Mouse (Mus musculus): ENCODE results near the gene Ercc6l. TPM values are rescaled to one million over a fixed set of nuclear protein-coding genes. Genes with fewer than 3 reads are reported as not detected.
A peak's percentile ranks its signal among the peaks of the same experiment; 100 is the strongest.
"Not testable (repeated sequence)": the region's sequence is repeated elsewhere in the genome, so short reads cannot be mapped to it uniquely, and the experiment has no call there.

Ercc6l gene
- polyA plus RNA-seq, 1 experiment from 2014 or later: 4.2 TPM

- Histone ChIP-seq H3K4me1 (replicated peaks; ENCODE audit: insufficient read depth, low read length) (no peaks in the 10 kb centered on the region), H3K36me3 (ENCODE audit: insufficient read depth, low read length) (0 out of 2 replicates have a peak, but pooled peaks cover 3% of the 10 kb centered on the region), H3K9ac (ENCODE audit: low read depth, low read length) (peak within 1 kb of the TSS; percentile 74), H3K27ac (peak within 1 kb of the TSS; percentile 31; the same call in 1 of the 2 replicates), H3K9me3 (replicated peaks; ENCODE audit: low read length) (no peaks in the 10 kb centered on the region), H3K27me3 (ENCODE audit: insufficient read depth, low read length) (no peaks in the 10 kb centered on the region), H3K4me2 (ENCODE audit: low read length) (peak within 1 kb of the TSS; percentile 57), H3K4me3 (replicated peaks; ENCODE audit: low read depth, low read length) (peak within 1 kb of the TSS; percentile 59)
- ATAC-seq (replicated peaks; ENCODE audit: low FRiP score, low read depth) (peak; percentile 99), DNase-seq (ENCODE audit: low spot score) (peak; percentile 97)
- 21% methylated on average over 30 of the region's 30 CpGs for WGBS
- peak; percentile 46 for TF ChIP-seq CTCF (IDR thresholded peaks at IDR 0.05; ENCODE audit: low read depth)
These were observed 37.6 kb downstream of the Ercc6l start, which contains the start of gene Pin4 for GRCm38 (mm10) chrX:102119042-102119864. Gene Pin4 (plus strand): TSS chrX:102119447.

GRCm38 (mm10) chrX:102115676-102116075 lies 41.2 kb downstream of the Ercc6l start:
- no peak overlapping the region for H3K4me3 ChIP-seq (replicated peaks; ENCODE audit: low read depth, low read length)
- H3K27ac ChIP-seq: no peak overlapping the region
- H3K27me3 ChIP-seq (ENCODE audit: insufficient read depth, low read length): no peaks in the 10 kb centered on the region
- no peaks in the 10 kb centered on the region for H3K36me3 ChIP-seq (ENCODE audit: insufficient read depth, low read length)
- DNase-seq (ENCODE audit: low spot score): no peak
- TF ChIP-seq CTCF (IDR thresholded peaks at IDR 0.05; ENCODE audit: low read depth): no peak
- H3K9ac ChIP-seq (ENCODE audit: low read depth, low read length): no peak overlapping the region
- H3K4me2 ChIP-seq (ENCODE audit: low read length): no peak overlapping the region
- no peaks in the 10 kb centered on the region for H3K4me1 ChIP-seq (replicated peaks; ENCODE audit: insufficient read depth, low read length)
- no peak for ATAC-seq (replicated peaks; ENCODE audit: low FRiP score, low read depth)
- 50% methylated on average over 4 of the region's 4 CpGs for WGBS
- no peaks in the 10 kb centered on the region for H3K9me3 ChIP-seq (replicated peaks; ENCODE audit: low read length)

DNA sequence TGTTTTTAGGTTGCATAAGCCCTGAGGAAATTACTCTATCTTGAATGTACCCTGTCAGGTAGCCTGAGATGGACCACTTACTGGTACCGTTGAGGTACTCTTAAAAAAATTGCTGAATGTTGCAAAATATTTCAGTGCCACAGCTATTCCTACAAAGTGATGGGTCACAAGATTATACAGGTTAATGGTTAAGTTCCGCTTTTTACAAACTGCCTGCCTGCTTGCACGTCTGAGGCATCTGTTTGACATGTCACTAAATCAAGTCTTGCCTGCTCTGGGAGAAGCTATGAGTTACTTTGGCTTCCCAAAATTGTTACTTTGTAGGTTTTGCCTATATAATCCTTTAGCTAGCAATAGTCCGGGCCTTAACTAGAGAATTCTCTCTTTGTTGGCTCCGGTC lies 47.5 kb downstream of the Ercc6l start:
- H3K27me3 ChIP-seq (ENCODE audit: insufficient read depth, low read length); H3K27ac ChIP-seq; H3K4me2 ChIP-seq (ENCODE audit: low read length); H3K4me1 ChIP-seq (replicated peaks; ENCODE audit: insufficient read depth, low read length); H3K9me3 ChIP-seq (replicated peaks; ENCODE audit: low read length); H3K9ac ChIP-seq (ENCODE audit: low read depth, low read length); DNase-seq (ENCODE audit: low spot score); ATAC-seq (replicated peaks; ENCODE audit: low FRiP score, low read depth); H3K36me3 ChIP-seq (ENCODE audit: insufficient read depth, low read length); H3K4me3 ChIP-seq (replicated peaks; ENCODE audit: low read depth, low read length): not testable (repeated sequence)
- WGBS: 73% methylated on average over 5 of the region's 5 CpGs

DNA sequence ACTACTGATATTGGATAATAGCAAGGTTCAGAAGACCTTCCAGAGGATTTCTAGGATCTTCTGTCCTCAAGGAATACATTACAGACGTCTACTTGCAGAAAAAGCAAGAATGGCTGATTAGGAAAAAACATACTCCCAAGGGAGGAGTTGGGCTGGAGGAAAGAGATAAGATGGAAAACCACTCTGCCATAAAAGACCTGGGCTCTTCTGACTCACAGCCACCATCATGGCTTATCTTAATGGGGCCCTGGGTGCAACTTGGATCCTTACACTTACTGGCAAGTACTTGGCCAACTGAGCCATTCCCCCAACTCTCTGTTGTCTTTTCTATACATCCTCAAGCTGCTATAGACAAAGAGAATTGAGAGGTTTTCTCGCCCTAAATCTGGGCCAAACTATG lies 53.1 kb downstream of the Ercc6l start:
- not testable (repeated sequence) for ATAC-seq (replicated peaks; ENCODE audit: low FRiP score, low read depth); H3K27me3 ChIP-seq (ENCODE audit: insufficient read depth, low read length); H3K4me3 ChIP-seq (replicated peaks; ENCODE audit: low read depth, low read length); H3K9ac ChIP-seq (ENCODE audit: low read depth, low read length); H3K36me3 ChIP-seq (ENCODE audit: insufficient read depth, low read length); H3K4me2 ChIP-seq (ENCODE audit: low read length); DNase-seq (ENCODE audit: low spot score); H3K9me3 ChIP-seq (replicated peaks; ENCODE audit: low read length); H3K4me1 ChIP-seq (replicated peaks; ENCODE audit: insufficient read depth, low read length); H3K27ac ChIP-seq
- WGBS: 64% methylated on average over 2 of the region's 2 CpGs

DNA sequence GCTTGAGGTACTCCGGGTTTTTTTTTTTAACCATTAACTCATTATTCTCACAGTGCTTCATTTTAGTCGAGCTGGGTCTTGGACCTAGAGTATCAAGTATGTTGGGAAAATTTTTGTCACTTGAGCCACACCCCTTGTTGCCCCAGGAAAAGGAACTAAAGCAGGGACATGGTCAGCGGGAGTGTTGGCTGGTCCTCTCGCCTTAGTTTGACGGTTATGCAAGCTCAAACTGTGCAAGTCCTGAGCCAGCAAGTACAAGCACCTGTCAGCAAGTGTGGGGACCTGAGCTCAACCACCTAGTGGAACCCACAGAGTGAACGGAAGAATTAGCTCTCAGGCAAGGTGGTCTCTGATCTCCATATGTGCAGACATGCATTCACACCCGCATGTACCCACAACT lies 55.0 kb downstream of the Ercc6l start:
- Histone ChIP-seq H3K27ac (no peak overlapping the region), H3K36me3 (ENCODE audit: insufficient read depth, low read length) (no peaks in the 10 kb centered on the region), H3K4me2 (ENCODE audit: low read length) (no peak overlapping the region), H3K9ac (ENCODE audit: low read depth, low read length) (no peak overlapping the region), H3K4me1 (replicated peaks; ENCODE audit: insufficient read depth, low read length) (no peaks in the 10 kb centered on the region), H3K9me3 (replicated peaks; ENCODE audit: low read length) (no peaks in the 10 kb centered on the region), H3K4me3 (replicated peaks; ENCODE audit: low read depth, low read length) (no peak overlapping the region), H3K27me3 (ENCODE audit: insufficient read depth, low read length) (no peaks in the 10 kb centered on the region)
- TF ChIP-seq CTCF (IDR thresholded peaks at IDR 0.05; ENCODE audit: low read depth): no peak
- ATAC-seq (replicated peaks; ENCODE audit: low FRiP score, low read depth) (no peak), DNase-seq (ENCODE audit: low spot score) (no peak)
- WGBS: 68% methylated on average over 7 of the region's 7 CpGs

GRCm38 (mm10) chrX:102094381-102094904 lies 62.4 kb downstream of the Ercc6l start:
- Histone ChIP-seq H3K4me2 (ENCODE audit: low read length) (no peak overlapping the region), H3K4me3 (replicated peaks; ENCODE audit: low read depth, low read length) (no peak overlapping the region), H3K27me3 (ENCODE audit: insufficient read depth, low read length) (no peaks in the 10 kb centered on the region), H3K9me3 (replicated peaks; ENCODE audit: low read length) (no peaks in the 10 kb centered on the region), H3K4me1 (replicated peaks; ENCODE audit: insufficient read depth, low read length) (no peaks in the 10 kb centered on the region), H3K9ac (ENCODE audit: low read depth, low read length) (no peak overlapping the region), H3K36me3 (ENCODE audit: insufficient read depth, low read length) (no peaks in the 10 kb centered on the region), H3K27ac (no peak overlapping the region)
- 67% methylated on average over 7 of the region's 7 CpGs for WGBS
- TF ChIP-seq CTCF (IDR thresholded peaks at IDR 0.05; ENCODE audit: low read depth): no peak
- ATAC-seq (replicated peaks; ENCODE audit: low FRiP score, low read depth) (no peak), DNase-seq (ENCODE audit: low spot score) (no peak)

Other genes with a start within 250 kb of the Ercc6l start
- 2.1 and 2.2 TPM in 2 replicates for gene Rtl5, start 85.8 kb downstream of the Ercc6l start, polyA plus RNA-seq (2015; fragmentation: Nextera tagmentation; extraction: Ambion mirVana)
- 61.2 and 70.1 TPM in 2 replicates for gene Pin4, start 37.6 kb downstream of the Ercc6l start, polyA plus RNA-seq (2015; fragmentation: Nextera tagmentation; extraction: Ambion mirVana)
- 882 and 968 TPM in 2 replicates for gene Rps4x, start 32.3 kb upstream of the Ercc6l start, polyA plus RNA-seq (2015; fragmentation: Nextera tagmentation; extraction: Ambion mirVana)
- gene Cited1, start 95.1 kb upstream of the Ercc6l start, polyA plus RNA-seq (2015; fragmentation: Nextera tagmentation; extraction: Ambion mirVana): 120 TPM in 2 replicates